Mouse (Mus musculus) ES-Bruce4 (cell line): ENCODE measurements around the gene Ankrd27. TPM values are rescaled to one million over a fixed set of nuclear protein-coding genes. Genes with fewer than 3 reads are reported as not detected.
A peak's percentile ranks its signal among the peaks of the same experiment; 100 is the strongest.

Source experiments
- H3K27ac ChIP-seq: 2 replicates; pipeline ENCODE4 v1.5.1; 2012; ENCODE audit warnings: low read length, inconsistent platforms; ENCODE audit not compliant: insufficient read depth
- H3K27me3 ChIP-seq: 2 replicates; pipeline ENCODE4 v1.6.1; 2012; ENCODE audit warnings: mild to moderate bottlenecking, low read length, inconsistent platforms; ENCODE audit not compliant: control insufficient read depth, poor library complexity, insufficient read depth, severe bottlenecking
- H3K36me3 ChIP-seq: 2 replicates; pipeline ENCODE4 v1.6.1; 2012; ENCODE audit warnings: inconsistent platforms, mild to moderate bottlenecking, low read length, moderate library complexity; ENCODE audit not compliant: control insufficient read depth, poor library complexity, insufficient read depth, severe bottlenecking
- H3K4me1 ChIP-seq: one replicate; pipeline ENCODE4 v1.8.1; 2011; ENCODE audit warnings: low read length; ENCODE audit not compliant: control insufficient read depth, insufficient read depth
- H3K4me3 ChIP-seq: 2 replicates; pipeline ENCODE4 v1.5.1; 2011; ENCODE audit warnings: low read depth, mild to moderate bottlenecking, low read length
- H3K9ac ChIP-seq: 2 replicates; pipeline ENCODE4 v1.6.1; 2012; ENCODE audit warnings: low read depth, mild to moderate bottlenecking, inconsistent platforms; ENCODE audit not compliant: poor library complexity, severe bottlenecking
- H3K9me3 ChIP-seq: replicated peaks from 2 replicates; pipeline ENCODE4 v1.6.1; 2012; ENCODE audit warnings: mild to moderate bottlenecking, low read length, inconsistent platforms; ENCODE audit not compliant: control insufficient read depth, poor library complexity, insufficient read depth, severe bottlenecking
- CTCF ChIP-seq: IDR thresholded peaks from one replicate; pipeline ENCODE4 v1.8.1; 2011; ENCODE audit warnings: low read depth, low read length
- EP300 ChIP-seq: IDR thresholded peaks from 2 replicates; pipeline ENCODE4 v1.6.1; 2011; ENCODE audit warnings: low read depth, low read length; ENCODE audit not compliant: insufficient read depth
- POLR2A ChIP-seq: IDR thresholded peaks from one replicate; pipeline ENCODE4 v1.8.1; 2011; ENCODE audit warnings: low read length; ENCODE audit not compliant: insufficient read depth
- polyA plus RNA-seq: library from polyadenylated mRNA; stranded (reverse); fragments of >200 nt; gene quantifications from 2 replicates; pipeline ENCODE4 v1.2.4, GENCODE M21; 2011; ENCODE audit warnings: low read depth; ENCODE audit not compliant: missing spikeins, insufficient read depth, insufficient read length

The Ankrd27 gene
- polyA plus RNA-seq, 1 experiment = 64.1 TPM

DNA sequence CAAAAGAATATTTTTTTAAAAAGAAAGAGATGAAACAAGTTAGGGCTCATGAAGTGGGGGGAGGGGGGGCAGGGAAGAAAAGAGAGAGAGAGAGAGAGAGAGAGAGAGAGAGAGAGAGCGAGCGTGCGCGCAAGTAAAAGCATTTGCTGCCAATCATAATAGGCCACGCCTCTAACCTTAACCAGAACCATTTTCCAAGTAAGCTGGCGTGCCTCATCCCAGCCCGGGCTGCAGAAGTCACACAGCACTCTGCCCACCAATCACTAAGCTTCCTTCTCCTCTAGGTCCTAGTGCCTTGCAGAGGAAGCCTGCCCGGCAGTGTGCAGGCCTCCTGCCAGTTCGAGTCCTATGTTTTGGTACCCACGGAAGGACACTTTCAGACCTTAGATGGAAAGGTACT is 14.0 kb downstream of the Ankrd27 start:
- H3K4me1 ChIP-seq = no peaks in the 10 kb centered on the region
- no peaks in the 10 kb centered on the region for H3K9me3 ChIP-seq
- TF ChIP-seq EP300 = no peak
- TF ChIP-seq CTCF = no peak
- TF ChIP-seq POLR2A = no peak
- H3K4me3 ChIP-seq = no peak overlapping the region
- H3K9ac ChIP-seq = no peak overlapping the region
- no peak overlapping the region for H3K27ac ChIP-seq
- H3K36me3 ChIP-seq = peaks cover 18% of the 10 kb centered on the region; the same call in 1 of the 2 replicates
- H3K27me3 ChIP-seq = no peaks in the 10 kb centered on the region

DNA sequence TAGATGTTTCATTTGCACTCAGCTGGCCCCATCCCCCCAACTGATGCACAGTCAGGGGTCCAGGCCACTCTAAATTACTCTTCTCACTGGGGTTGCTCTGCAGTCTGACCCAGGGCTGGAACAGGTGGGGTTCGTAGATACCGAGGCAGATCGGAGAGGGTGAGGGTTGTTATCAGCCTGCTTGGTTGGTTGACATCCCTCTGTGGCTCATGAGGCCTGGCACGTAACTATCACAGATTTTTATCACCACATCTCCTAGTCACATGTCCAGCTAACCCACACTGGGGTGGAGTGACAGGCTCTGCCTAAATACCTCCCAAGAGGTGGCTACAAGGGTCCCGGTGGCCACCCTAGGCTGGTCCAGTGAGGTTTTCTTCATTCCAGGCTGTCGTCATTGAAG is 15.1 kb downstream of the Ankrd27 start:
- Histone ChIP-seq H3K36me3 (peaks cover 16% of the 10 kb centered on the region; the same call in 1 of the 2 replicates), H3K9ac (no peak overlapping the region)
- TF ChIP-seq EP300 (no peak), CTCF (no peak), POLR2A (no peak)

DNA sequence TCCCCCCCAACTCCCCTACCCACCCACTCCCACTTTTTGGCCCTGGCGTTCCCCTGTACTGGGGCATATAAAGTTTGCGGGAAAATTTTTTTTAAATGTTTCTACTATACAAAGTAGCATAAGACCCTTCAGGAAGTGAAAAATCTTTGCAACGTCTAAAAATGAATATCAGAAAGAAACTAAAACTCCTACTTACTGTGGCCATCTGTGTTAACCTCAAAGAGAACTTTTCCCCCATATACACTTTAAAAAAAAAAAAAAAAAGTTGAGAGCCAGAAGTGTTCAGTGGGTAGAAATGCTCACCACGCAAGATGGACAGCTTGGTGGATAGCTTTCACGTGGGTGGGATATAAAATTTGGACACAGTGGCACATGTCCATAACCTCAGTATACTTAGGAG is 16.7 kb downstream of the Ankrd27 start:
- no peak overlapping the region for H3K9ac ChIP-seq
- H3K36me3 ChIP-seq = peaks cover 21% of the 10 kb centered on the region; the same call in 1 of the 2 replicates
- TF ChIP-seq CTCF = no peak
- TF ChIP-seq EP300 = no peak
- no peak for TF ChIP-seq POLR2A
- H3K27me3 ChIP-seq = no peaks in the 10 kb centered on the region
- H3K4me1 ChIP-seq = no peaks in the 10 kb centered on the region
- no peak overlapping the region for H3K4me3 ChIP-seq
- no peak overlapping the region for H3K27ac ChIP-seq
- no peaks in the 10 kb centered on the region for H3K9me3 ChIP-seq

More for the DNA sequence above, 15.1 kb downstream of the Ankrd27 start:
- no peak overlapping the region for H3K4me3 ChIP-seq
- H3K27ac ChIP-seq = no peak overlapping the region
- no peaks in the 10 kb centered on the region for H3K4me1 ChIP-seq
- H3K9me3 ChIP-seq = no peaks in the 10 kb centered on the region
- no peaks in the 10 kb centered on the region for H3K27me3 ChIP-seq

- H3K4me3 ChIP-seq = no peak overlapping the region
- H3K27ac ChIP-seq = no peak overlapping the region
- H3K4me1 ChIP-seq = no peaks in the 10 kb centered on the region
- TF ChIP-seq EP300 (no peak), CTCF (no peak), POLR2A (no peak)
- no peaks in the 10 kb centered on the region for H3K27me3 ChIP-seq
- no peak overlapping the region for H3K9ac ChIP-seq
- H3K9me3 ChIP-seq = no peaks in the 10 kb centered on the region
- peaks cover 36% of the 10 kb centered on the region for H3K36me3 ChIP-seq
These were observed 20.8 kb downstream of the Ankrd27 start for GRCm38 (mm10) chr7:35606816-35607215.

DNA sequence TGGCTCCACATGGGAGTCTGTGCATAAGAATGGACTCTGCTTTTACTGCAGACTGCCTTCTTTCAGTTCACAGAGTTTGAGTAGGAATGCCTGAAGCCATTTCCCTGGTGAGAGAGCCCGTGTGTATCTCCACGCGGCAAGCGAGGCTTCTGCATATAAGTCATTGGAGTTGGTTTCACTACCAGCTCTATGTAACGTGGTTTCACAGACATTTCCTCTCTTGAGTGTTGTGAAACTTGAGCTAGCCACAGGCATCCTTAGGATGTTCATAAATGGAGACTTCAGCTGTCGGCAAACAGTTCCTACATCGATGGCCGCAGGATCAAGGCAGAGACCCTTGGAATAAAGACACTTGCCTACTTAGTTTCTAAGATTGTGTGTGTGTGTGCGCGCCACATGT is 23.2 kb downstream of the Ankrd27 start:
- no peak for TF ChIP-seq POLR2A
- TF ChIP-seq CTCF = no peak
- TF ChIP-seq EP300 = no peak
- H3K9ac ChIP-seq = no peak overlapping the region
- no peaks in the 10 kb centered on the region for H3K9me3 ChIP-seq
- H3K36me3 ChIP-seq = peaks cover 22% of the 10 kb centered on the region
- no peak overlapping the region for H3K4me3 ChIP-seq
- H3K27me3 ChIP-seq = no peaks in the 10 kb centered on the region
- H3K27ac ChIP-seq = no peak overlapping the region
- no peaks in the 10 kb centered on the region for H3K4me1 ChIP-seq

DNA sequence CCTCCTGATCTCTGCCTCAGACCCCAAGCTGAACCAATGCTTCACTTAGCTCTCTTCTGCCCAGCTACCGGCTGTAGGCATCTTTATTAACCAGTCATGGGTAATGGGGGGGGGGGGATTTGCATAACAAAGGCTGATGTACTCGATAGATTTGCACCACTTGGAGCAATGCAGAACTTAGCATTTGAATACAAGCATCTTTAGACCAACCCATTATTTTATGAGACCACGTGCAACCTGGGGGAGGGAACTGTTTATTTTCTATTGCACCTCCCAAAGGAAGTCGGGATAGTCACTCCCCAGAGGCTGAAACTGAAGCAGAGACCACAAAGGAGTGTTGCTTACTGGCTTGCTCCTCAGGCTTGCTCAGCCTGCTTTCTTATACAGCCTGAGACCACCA is 31.5 kb downstream of the Ankrd27 start:
- H3K9me3 ChIP-seq = no peaks in the 10 kb centered on the region
- no peaks in the 10 kb centered on the region for H3K27me3 ChIP-seq
- H3K4me3 ChIP-seq = no peak overlapping the region
- 0 out of 2 replicates have a peak, but pooled peaks cover 7% of the 10 kb centered on the region for H3K36me3 ChIP-seq
- H3K9ac ChIP-seq = no peak overlapping the region
- peaks cover 6% of the 10 kb centered on the region for H3K4me1 ChIP-seq
- TF ChIP-seq EP300 (0 out of 2 replicates have a peak, but pooled peaks have one; percentile 4), POLR2A (no peak)
- H3K27ac ChIP-seq = peak overlapping the region; percentile 46
